Mouse (Mus musculus): ENCODE measurements at regions not wholly inside any gene's neighbourhood (a gene's known extent, or its start where the extent isn't known, plus 50 kb on each side); places are given as distances from the start of the nearest gene placed in this dataset.
A peak's percentile ranks its signal among the peaks of the same experiment; 100 is the strongest.

- no peak for DNase-seq (ENCODE audit: low read depth in 1 of 2, low spot score in 2 of 2)
- no peak overlapping the region for H3K4me3 ChIP-seq (ENCODE audit: extremely low read depth, insufficient read depth, insufficient read length)
- no peak overlapping the region for H3K27ac ChIP-seq (ENCODE audit: insufficient read depth, low read length)
- TF ChIP-seq CTCF (IDR thresholded peaks at IDR 0.05; ENCODE audit: extremely low read depth, insufficient read depth, insufficient read length, insufficient replicate concordance): no peak
- TF ChIP-seq POLR2A (IDR thresholded peaks at IDR 0.05; ENCODE audit: low read depth, low read length): no peak
- H3K4me1 ChIP-seq (ENCODE audit: control insufficient read depth, insufficient read depth, insufficient read length): no peaks in the 10 kb centered on the region
- H3K36me3 ChIP-seq (ENCODE audit: control insufficient read depth, insufficient read depth, low read length): no peaks in the 10 kb centered on the region
- 97% methylated on average over 4 of the region's 4 CpGs for WGBS
- H3K27me3 ChIP-seq (ENCODE audit: control insufficient read depth, insufficient read depth, low read length): no peaks in the 10 kb centered on the region
These were observed 111.0 kb downstream of the Slc38a4 start for GRCm38 (mm10) chr15:96944741-96945140.

GRCm38 (mm10) chr15:96942651-96943050 lies 113.1 kb downstream of the Slc38a4 start:
- WGBS: 84% methylated on average over 4 of the region's 4 CpGs
- DNase-seq (ENCODE audit: low read depth in 1 of 2, low spot score in 2 of 2): no peak
- no peaks in the 10 kb centered on the region for H3K27me3 ChIP-seq (ENCODE audit: control insufficient read depth, insufficient read depth, low read length)
- H3K27ac ChIP-seq (ENCODE audit: insufficient read depth, low read length): no peak overlapping the region
- TF ChIP-seq POLR2A (IDR thresholded peaks at IDR 0.05; ENCODE audit: low read depth, low read length) (no peak), CTCF (IDR thresholded peaks at IDR 0.05; ENCODE audit: extremely low read depth, insufficient read depth, insufficient read length, insufficient replicate concordance) (no peak)
- H3K36me3 ChIP-seq (ENCODE audit: control insufficient read depth, insufficient read depth, low read length): no peaks in the 10 kb centered on the region
- no peak overlapping the region for H3K4me3 ChIP-seq (ENCODE audit: extremely low read depth, insufficient read depth, insufficient read length)
- H3K4me1 ChIP-seq (ENCODE audit: control insufficient read depth, insufficient read depth, insufficient read length): no peaks in the 10 kb centered on the region

- TF ChIP-seq POLR2A (IDR thresholded peaks at IDR 0.05; ENCODE audit: low read depth, low read length): no peak
- no peak for TF ChIP-seq CTCF (IDR thresholded peaks at IDR 0.05; ENCODE audit: extremely low read depth, insufficient read depth, insufficient read length, insufficient replicate concordance)
- DNase-seq (ENCODE audit: low read depth in 1 of 2, low spot score in 2 of 2): no peak
- Histone ChIP-seq H3K27me3 (ENCODE audit: control insufficient read depth, insufficient read depth, low read length) (no peaks in the 10 kb centered on the region), H3K4me3 (ENCODE audit: extremely low read depth, insufficient read depth, insufficient read length) (no peak overlapping the region), H3K36me3 (ENCODE audit: control insufficient read depth, insufficient read depth, low read length) (no peaks in the 10 kb centered on the region), H3K4me1 (ENCODE audit: control insufficient read depth, insufficient read depth, insufficient read length) (no peaks in the 10 kb centered on the region), H3K27ac (ENCODE audit: insufficient read depth, low read length) (no peak overlapping the region)
- 93% methylated on average over 4 of the region's 4 CpGs for WGBS
These were observed 117.3 kb downstream of the Slc38a4 start for GRCm38 (mm10) chr15:96938406-96938805.

- Histone ChIP-seq H3K27me3 (ENCODE audit: control insufficient read depth, insufficient read depth, low read length) (no peaks in the 10 kb centered on the region), H3K4me1 (ENCODE audit: control insufficient read depth, insufficient read depth, insufficient read length) (no peaks in the 10 kb centered on the region), H3K4me3 (ENCODE audit: extremely low read depth, insufficient read depth, insufficient read length) (no peak overlapping the region), H3K27ac (ENCODE audit: insufficient read depth, low read length) (no peak overlapping the region), H3K36me3 (ENCODE audit: control insufficient read depth, insufficient read depth, low read length) (no peaks in the 10 kb centered on the region)
- no peak for DNase-seq (ENCODE audit: low read depth in 1 of 2, low spot score in 2 of 2)
- WGBS: 82% methylated on average over 6 of the region's 6 CpGs
- TF ChIP-seq CTCF (IDR thresholded peaks at IDR 0.05; ENCODE audit: extremely low read depth, insufficient read depth, insufficient read length, insufficient replicate concordance): no peak
- no peak for TF ChIP-seq POLR2A (IDR thresholded peaks at IDR 0.05; ENCODE audit: low read depth, low read length)
These were observed 118.1 kb downstream of the Slc38a4 start for GRCm38 (mm10) chr15:96937623-96938022.

GRCm38 (mm10) chr15:96936705-96937346 lies 118.9 kb downstream of the Slc38a4 start:
- H3K27ac ChIP-seq (ENCODE audit: insufficient read depth, low read length): no peak overlapping the region
- H3K4me3 ChIP-seq (ENCODE audit: extremely low read depth, insufficient read depth, insufficient read length): no peak overlapping the region
- no peaks in the 10 kb centered on the region for H3K27me3 ChIP-seq (ENCODE audit: control insufficient read depth, insufficient read depth, low read length)
- TF ChIP-seq CTCF (IDR thresholded peaks at IDR 0.05; ENCODE audit: extremely low read depth, insufficient read depth, insufficient read length, insufficient replicate concordance) (peak; percentile 100), POLR2A (IDR thresholded peaks at IDR 0.05; ENCODE audit: low read depth, low read length) (no peak)
- 9% methylated on average over 18 of the region's 18 CpGs for WGBS
- no peaks in the 10 kb centered on the region for H3K4me1 ChIP-seq (ENCODE audit: control insufficient read depth, insufficient read depth, insufficient read length)
- no peaks in the 10 kb centered on the region for H3K36me3 ChIP-seq (ENCODE audit: control insufficient read depth, insufficient read depth, low read length)
- DNase-seq (ENCODE audit: low read depth in 1 of 2, low spot score in 2 of 2): peak; percentile 81 to 82

GRCm38 (mm10) chr15:96936216-96936615 lies 119.5 kb downstream of the Slc38a4 start:
- Histone ChIP-seq H3K4me1 (ENCODE audit: control insufficient read depth, insufficient read depth, insufficient read length) (no peaks in the 10 kb centered on the region), H3K4me3 (ENCODE audit: extremely low read depth, insufficient read depth, insufficient read length) (no peak overlapping the region), H3K36me3 (ENCODE audit: control insufficient read depth, insufficient read depth, low read length) (no peaks in the 10 kb centered on the region), H3K27ac (ENCODE audit: insufficient read depth, low read length) (no peak overlapping the region), H3K27me3 (ENCODE audit: control insufficient read depth, insufficient read depth, low read length) (no peaks in the 10 kb centered on the region)
- TF ChIP-seq POLR2A (IDR thresholded peaks at IDR 0.05; ENCODE audit: low read depth, low read length) (no peak), CTCF (IDR thresholded peaks at IDR 0.05; ENCODE audit: extremely low read depth, insufficient read depth, insufficient read length, insufficient replicate concordance) (no peak)
- WGBS: 89% methylated on average over 5 of the region's 5 CpGs
- no peak for DNase-seq (ENCODE audit: low read depth in 1 of 2, low spot score in 2 of 2)

- 77% methylated on average over 3 of the region's 3 CpGs for WGBS
- TF ChIP-seq POLR2A (IDR thresholded peaks at IDR 0.05; ENCODE audit: low read depth, low read length): no peak
- no peak for TF ChIP-seq CTCF (IDR thresholded peaks at IDR 0.05; ENCODE audit: extremely low read depth, insufficient read depth, insufficient read length, insufficient replicate concordance)
- H3K27me3 ChIP-seq (ENCODE audit: control insufficient read depth, insufficient read depth, low read length): no peaks in the 10 kb centered on the region
- H3K27ac ChIP-seq (ENCODE audit: insufficient read depth, low read length): no peak overlapping the region
- no peaks in the 10 kb centered on the region for H3K36me3 ChIP-seq (ENCODE audit: control insufficient read depth, insufficient read depth, low read length)
- H3K4me3 ChIP-seq (ENCODE audit: extremely low read depth, insufficient read depth, insufficient read length): no peak overlapping the region
- DNase-seq (ENCODE audit: low read depth in 1 of 2, low spot score in 2 of 2): no peak
- no peaks in the 10 kb centered on the region for H3K4me1 ChIP-seq (ENCODE audit: control insufficient read depth, insufficient read depth, insufficient read length)
These were observed 122.3 kb downstream of the Slc38a4 start for GRCm38 (mm10) chr15:96933451-96933850.
